Mouse (Mus musculus) spleen, adult 2 months (tissue): Measurements from ENCODE around the gene Lefty2.

Source experiments
- CTCF ChIP-seq: fragments of 200-500 bp; IDR thresholded peaks from 2 replicates; pipeline ENCODE4 v1.5.1; 2011; ENCODE audit warnings: mild to moderate bottlenecking, inconsistent platforms; ENCODE audit not compliant: insufficient read depth, insufficient read length, insufficient replicate concordance; ENCODE audit errors: extremely low read depth
- POLR2A ChIP-seq: fragments of 200-500 bp; IDR thresholded peaks from 2 replicates; pipeline ENCODE4 v1.6.1; 2011; ENCODE audit warnings: low read depth, low read length, inconsistent platforms

DNA sequence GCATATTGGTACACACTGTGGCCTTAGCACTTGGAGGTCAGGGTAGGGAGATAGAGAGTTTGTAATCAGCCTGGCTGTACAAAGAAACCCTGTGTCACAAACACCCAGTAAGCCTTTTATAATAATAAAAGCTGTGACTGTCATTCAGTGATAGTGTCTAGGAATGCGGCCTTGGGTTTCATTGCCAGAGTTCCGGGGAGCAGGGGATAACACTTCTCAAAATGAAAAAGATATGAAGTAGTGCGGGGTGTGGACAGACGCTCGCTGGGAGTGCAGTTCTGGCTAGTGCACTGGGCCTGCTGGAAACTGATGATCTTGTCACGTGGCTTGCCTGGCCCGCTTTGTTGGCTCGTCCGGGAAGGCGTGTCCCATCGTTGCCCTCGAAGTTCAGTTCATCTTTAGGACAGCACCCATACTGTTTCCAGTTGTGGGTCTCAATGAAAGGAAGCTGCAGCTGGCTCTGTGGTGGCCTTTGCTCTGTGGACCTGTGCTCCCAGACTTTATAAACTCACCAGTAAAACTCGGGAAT lies 22.7 kb upstream of the Lefty2 start:
- no peak for TF ChIP-seq CTCF
- no peak for TF ChIP-seq POLR2A
